Mouse (Mus musculus) monocyte, adult 2 months (primary cell): ENCODE data around the gene Ppm1n.
A peak's percentile ranks its signal among the peaks of the same experiment; 100 is the strongest.
"Not testable (repeated sequence)": the region's sequence is repeated elsewhere in the genome, so short reads cannot be mapped to it uniquely, and the experiment has no call there.

Experiments used
- DNase-seq, 2 experiments: peaks; one replicate each; pipeline ENCODE4 v3.0.0; 2022; ENCODE audit warnings: low spot score in 2 of 2, low read depth in 1 of 2

Gene Ppm1n

DNA sequence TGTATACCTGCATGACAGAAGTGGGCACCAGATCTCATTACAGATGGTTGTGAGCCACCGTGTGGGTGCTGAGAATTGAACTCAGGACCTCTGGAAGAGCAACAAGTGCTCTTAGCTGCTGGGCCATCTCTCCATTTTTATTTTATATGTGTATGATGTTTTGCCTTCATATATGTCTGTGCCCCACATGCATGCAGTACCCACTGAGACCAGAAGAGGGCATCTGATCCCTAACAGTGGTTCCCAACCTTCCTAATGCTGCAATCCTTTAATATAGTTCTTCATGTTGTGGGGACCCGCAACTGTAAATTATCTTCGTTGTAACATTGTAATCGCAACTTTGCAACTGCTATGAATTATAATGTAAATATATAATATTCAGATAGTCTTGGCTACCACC lies 4.9 kb upstream of the Ppm1n start:
- peak in 1 of 2 experiments; percentile 47 for DNase-seq

DNA sequence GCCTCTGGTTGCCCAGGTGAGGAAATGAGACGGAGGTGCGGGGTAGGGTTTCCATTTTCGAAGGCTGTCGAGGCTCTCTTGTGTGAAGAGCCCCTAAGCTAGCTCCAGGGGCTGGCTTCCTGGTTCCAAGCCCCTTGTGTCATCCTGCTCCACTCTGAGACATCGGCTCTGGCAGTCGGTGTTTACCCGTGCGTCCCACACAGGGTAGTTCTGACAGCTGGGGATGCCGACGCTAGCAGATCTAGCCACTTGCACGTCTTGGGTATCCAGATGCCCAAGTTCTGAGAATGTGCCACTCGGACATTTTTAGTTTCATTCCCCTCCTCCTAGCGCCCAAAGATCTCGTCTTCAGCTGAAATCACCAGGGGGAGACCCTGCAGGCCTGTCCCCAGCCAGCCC lies 3.5 kb upstream of the Ppm1n start:
- DNase-seq = no peak

DNA sequence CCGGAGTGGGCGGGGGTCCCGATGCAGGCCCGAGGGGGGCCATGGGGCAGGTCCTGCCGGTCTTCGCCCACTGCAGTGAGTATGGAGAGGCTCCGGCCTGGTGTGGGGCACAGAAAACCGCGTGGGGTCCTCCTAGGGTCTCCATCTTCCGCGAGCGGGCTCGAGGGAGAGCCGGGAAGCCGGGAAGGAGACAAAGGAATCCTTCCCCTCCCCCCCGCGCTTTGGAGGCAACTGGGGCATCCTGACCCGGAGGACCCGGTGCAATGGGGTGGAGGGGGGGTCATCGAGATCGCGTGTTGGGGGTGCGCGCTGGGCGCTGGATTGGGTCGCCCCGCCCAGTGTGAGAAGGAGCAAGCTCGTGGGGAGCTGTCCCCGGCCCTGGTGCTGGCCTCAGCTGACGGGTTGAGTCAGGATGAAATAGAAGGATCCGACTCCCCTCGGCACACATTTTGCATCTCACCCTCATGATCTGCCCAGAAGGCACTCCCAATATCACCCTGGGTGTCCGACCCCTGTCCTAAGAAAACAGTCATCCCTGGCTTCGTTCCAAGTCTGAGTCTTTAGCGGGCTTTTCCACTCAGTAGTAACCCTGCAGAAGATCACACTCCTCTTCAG lies 3.0 kb upstream of the Ppm1n start:
- no peak for DNase-seq

- DNase-seq = peak in 1 of 2 experiments; percentile 53
These were observed 2.5 kb upstream of the Ppm1n start, which contains the start of gene Rtn2 for GRCm38 (mm10) chr7:19282385-19282784. Gene Rtn2, plus strand, starts transcription at chr7:19282624.

DNA sequence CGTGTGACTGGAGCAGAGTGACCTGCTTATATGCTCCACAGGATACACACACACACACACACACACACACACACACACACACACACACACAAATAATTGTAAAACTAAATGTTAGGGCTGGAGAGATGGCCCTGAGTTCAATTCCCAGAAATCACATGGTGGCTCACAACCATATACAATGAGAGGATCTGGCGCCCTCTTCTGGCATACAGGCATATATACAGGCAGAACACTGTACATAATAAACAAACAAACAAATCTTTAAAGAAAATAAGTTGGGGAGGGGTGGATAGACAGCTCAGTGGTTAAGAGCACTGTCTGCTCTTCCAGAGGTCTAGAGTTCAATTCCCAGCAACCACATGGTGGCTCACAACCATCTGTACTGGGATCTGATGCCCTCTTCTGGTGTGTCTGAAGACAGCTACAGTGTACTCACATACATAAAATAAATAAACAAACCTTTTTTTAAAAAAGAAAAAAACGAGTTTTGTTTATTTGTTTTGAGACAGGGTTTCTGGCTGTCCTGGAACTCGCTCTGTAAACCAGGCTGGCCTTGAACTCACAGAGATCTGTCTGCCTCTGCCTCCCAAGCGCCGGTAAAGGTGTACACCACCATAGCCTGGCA lies 1.9 kb upstream of the Ppm1n start:
- not testable (repeated sequence) for DNase-seq

DNA sequence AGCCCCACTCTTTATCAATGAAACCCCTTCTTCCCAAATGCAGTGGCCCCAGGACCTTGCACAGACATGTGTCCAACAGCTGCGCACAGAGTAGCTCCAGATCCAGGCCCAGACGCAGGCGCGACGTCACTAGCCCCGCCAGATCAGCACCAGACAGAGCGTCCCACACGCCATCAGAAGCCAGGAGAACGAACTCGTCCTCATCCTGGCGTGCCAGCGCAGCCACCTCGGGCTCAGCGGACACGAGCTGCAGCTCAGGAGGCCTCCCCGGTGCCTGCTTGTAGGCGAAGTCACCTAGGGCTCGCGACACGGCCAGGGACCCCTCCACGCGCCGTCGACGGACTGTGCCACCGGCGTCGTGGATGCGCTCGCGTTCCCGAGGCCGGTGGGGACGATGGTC lies 812 bp downstream of the Ppm1n start:
- DNase-seq = no peak

- no peak for DNase-seq
These were observed 3.6 kb downstream of the Ppm1n start for GRCm38 (mm10) chr7:19276253-19276652.

- peak in 1 of 2 experiments; percentile 34 for DNase-seq
These were observed 7.6 kb downstream of the Ppm1n start for GRCm38 (mm10) chr7:19272173-19272764.

- DNase-seq = peak; percentile 52 to 73
These were observed 8.4 kb downstream of the Ppm1n start, which contains the start of gene Vasp for GRCm38 (mm10) chr7:19271238-19272172. Gene Vasp, minus strand, starts transcription at chr7:19271817.

DNA sequence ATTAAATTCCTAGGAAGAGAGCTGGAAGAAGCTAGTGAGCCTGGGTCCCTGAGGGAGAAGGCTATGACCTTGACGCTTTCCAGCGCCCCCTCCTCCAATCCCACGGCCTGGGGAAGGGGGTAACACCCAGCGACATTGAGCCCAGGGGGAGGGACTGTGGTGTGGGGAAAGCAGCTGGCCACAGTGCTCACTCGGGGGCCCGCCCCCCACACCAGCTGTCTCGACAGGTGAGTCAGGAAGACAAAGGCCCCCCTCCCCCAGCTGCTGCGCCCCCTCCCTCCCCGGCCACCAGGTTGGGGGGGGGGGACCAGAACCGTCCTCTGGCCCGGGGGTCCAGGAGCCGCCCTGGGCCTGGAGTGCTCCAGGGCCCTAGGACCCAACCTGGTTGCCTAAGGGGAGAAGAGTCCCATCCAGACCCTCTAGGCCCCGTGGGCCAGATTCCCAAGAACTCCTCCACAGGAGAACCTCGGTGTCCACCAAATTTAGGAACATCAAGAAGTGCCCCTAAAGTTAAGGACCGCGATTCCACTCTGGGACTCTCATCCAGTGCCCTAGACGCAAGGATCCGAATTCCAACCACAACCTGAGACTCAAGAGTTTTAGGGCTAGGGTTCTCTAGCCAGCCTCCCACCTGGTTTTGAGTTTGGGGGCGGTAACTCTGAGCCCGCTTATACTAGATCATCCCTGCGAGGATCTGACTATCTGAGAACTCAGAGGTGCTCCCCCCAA lies 9.2 kb downstream of the Ppm1n start:
- no peak for DNase-seq

DNA sequence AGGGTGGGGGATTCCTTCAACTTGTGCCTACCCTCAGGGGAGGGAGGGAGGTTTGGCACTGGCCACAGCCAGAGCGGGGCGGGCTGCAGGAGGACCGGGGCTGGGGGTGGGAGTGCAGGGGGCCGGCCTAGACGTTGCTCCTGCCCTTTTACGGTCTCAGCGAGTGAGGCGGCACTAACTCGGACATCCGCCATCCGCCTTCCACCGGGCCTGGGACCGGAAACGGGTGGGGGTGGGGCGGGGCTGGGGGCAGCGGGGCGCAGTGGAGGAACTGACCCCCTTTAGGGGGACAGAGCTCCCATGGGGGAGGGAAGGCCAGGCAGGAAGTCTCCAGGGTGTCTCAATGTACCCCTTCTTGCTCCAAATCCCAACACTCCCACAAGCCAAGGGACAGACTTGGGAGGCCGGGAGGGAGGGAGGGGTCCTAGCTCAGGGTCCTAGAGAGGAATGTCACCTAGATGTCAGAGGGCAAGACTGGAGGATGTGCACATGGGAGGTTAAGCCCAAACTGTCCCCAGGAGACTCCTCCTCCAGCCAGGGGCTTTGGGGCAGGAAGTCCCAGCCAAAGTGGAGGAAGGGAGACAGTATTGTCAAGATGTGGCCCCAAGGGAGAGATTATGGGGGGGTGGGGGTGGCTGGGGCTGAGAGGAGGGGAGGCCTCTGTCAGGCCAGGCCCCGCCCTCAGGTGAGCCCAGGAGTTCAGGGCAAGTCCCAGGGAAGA lies 10.0 kb downstream of the Ppm1n start:
- DNase-seq = no peak

DNA sequence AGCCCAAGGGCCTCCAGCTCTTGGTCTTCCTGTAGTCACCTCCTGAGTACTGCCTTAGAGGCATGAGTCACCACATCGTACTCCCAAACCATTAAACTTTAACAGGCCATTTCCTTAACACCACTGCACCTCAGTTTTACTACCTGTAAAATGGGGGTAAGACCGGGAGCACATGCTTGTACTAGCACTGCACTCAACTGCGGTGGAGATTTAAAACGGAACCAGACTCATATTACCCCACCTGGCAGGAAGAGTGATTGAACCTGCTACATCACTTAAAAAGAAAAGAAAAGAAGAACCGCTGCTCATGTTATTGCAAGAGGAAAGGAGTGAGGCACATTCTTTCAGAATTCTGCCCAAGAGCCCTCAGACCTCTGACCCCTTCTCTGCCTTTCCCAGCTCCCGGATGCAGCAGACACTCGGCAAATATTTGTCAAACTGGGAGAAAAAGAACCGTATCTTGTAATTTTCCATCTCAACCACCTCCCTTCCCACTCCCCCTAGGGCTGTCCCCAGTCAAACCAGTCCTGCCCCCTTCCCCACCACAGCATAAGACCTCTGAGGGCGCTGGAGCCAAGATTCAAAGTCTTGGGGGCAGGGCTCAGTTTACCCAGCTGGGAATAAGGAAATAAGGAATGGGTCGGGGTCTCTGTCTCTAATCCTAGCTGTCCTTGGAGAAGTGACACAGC lies 10.7 kb downstream of the Ppm1n start:
- no peak for DNase-seq

GRCm38 (mm10) chr7:19267051-19267450 lies 12.8 kb downstream of the Ppm1n start:
- DNase-seq = no peak

GRCm38 (mm10) chr7:19265928-19266822 lies 13.7 kb downstream of the Ppm1n start:
- DNase-seq = peak; percentile 55 to 76

DNA sequence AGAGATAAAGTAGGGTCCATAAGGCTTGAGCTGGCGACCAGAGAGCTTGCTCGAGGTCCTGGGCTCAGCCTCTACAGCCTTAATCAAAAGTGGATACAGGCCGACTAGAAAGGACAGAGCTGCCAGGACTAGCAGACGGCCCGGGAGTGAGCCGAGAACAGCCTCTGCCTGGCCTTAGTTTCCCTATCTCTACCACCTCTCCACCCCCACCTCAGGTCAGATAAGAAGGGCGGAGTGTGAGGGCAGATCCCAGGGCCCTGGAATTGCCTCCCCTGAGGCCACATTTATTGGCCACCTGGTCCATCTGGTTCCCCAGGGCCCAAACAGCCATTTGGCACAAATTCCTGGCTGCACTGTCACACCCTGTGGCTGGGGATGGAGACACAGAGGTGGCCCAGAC lies 14.7 kb downstream of the Ppm1n start:
- DNase-seq = no peak

DNA sequence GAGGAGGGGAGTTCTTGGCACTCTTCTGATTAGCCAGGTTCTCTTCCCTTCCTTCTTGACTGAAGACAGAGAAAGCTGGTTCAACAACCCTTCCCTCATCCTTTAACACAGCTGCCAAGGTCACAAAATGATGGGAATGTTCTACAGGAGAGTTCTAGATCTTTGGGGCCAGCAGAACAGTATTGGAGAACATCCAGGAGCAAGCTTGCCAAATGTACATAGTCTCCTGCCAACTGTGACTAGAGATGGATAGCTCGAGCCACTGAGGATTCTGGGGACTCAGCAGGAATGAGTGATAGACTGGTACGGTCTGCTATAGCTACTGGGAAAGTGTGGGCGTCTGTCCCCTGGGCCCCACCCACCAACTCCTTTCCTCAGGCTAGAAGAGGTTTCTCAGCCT lies 21.5 kb downstream of the Ppm1n start:
- DNase-seq = no peak

DNA sequence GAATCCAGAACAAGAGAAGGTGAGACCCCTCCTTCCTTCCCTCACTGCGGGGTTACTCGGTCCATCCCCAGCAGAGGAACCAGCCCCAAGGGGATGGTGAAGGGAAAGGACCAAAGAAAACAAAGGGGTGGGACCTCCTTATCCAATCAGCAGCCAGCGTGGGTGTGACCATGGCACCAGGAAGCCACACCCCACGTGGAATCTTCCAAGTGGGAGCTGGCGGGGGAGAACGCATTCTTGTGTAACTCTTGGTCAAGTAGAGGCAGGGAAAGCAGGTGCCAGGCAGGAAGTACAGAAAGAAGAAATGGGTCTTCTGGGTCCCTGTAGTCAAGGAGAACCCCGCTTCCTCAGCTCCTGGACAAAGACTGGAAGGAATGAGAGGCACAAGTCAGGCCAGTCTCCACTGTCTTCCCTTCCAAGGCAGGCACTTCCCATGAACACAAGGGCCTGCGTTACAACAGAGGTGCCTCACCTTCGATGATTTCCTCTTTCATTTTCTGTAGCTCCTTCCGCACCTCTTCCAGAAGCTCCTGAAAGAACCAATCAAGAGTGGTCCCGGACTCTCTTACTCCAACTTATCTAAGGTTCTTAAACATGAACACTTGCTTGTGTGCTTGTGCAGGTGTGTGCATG lies 22.4 kb downstream of the Ppm1n start:
- peak; percentile 51 to 62 for DNase-seq

GRCm38 (mm10) chr7:19256567-19256966 lies 23.3 kb downstream of the Ppm1n start:
- no peak for DNase-seq
